Mouse (Mus musculus) embryonic stem cell, embryonic (primary cell): ENCODE measurements at regions not wholly inside any gene's neighbourhood (a gene's known extent, or its start where the extent isn't known, plus 50 kb on each side); places are given as distances from the start of the nearest gene placed in this dataset.

Experiments
- CTCF ChIA-PET, 4 experiments: fragments of 300-600 bp in 2 of 4; fragments of 350-600 bp in 2 of 4; sonication (Branson Sonifier 250); formaldehyde crosslinking; loops; one replicate each; lab custom pipeline; 2022; ENCODE audit warnings: inconsistent platforms in 2 of 4; lab: Charles Lee
- POLR2A ChIA-PET, 4 experiments: fragments of 300-600 bp in 2 of 4; fragments of 350-600 bp in 2 of 4; sonication (Branson Sonifier 250); formaldehyde crosslinking; loops; one replicate each; lab custom pipeline; 2022; ENCODE audit warnings: antibody characterized with exemption in 4 of 4, inconsistent platforms in 1 of 4; lab: Charles Lee

GRCm38 (mm10) chr17:87565631-87566030 lies 70.1 kb upstream of the Epcam start:
- POLR2A ChIA-PET: interaction anchor here in 3 of 4 experiments (0.7 to 9.7 kb wide), 7 partner anchors 34 to 251 kb away, joined by 3 to 108 read pairs (median 4); partner anchors contain the start of gene Calm2 (in 3 of the 3)
- CTCF ChIA-PET: no interaction called here

- ChIA-PET CTCF (interaction anchor here in 1 of 4 experiments (0.6 kb wide), 1 partner anchor 73 kb away, joined by 3 read pairs; no protein-coding TSS in a partner anchor), POLR2A (interaction anchor here (0.5 to 9.7 kb wide), 11 partner anchors 9 to 252 kb away, joined by 3 to 108 read pairs (median 3); partner anchors contain the start of gene Calm2 (in 3 of the 4))
These were observed 69.5 kb upstream of the Epcam start for GRCm38 (mm10) chr17:87566296-87566695.

GRCm38 (mm10) chr17:87566996-87567395 lies 68.8 kb upstream of the Epcam start:
- ChIA-PET POLR2A (interaction anchor here in 3 of 4 experiments (0.6 to 9.7 kb wide), 14 partner anchors 12 to 347 kb away, joined by 3 to 108 read pairs (median 4); partner anchors contain the start of gene Calm2 (in 3 of the 3)), CTCF (no interaction called here)

- CTCF ChIA-PET: interaction anchor here in 1 of 4 experiments (0.7 kb wide), 1 partner anchor 17 kb away, joined by 6 read pairs; no protein-coding TSS in a partner anchor
- POLR2A ChIA-PET: interaction anchor here in 3 of 4 experiments (0.6 to 9.7 kb wide), 9 partner anchors 13 to 347 kb away, joined by 3 to 108 read pairs (median 6); partner anchors contain the start of gene Calm2 (in 2 of the 3)
These were observed 68.3 kb upstream of the Epcam start for GRCm38 (mm10) chr17:87567475-87567874.

- CTCF ChIA-PET: interaction anchor here (0.5 to 3.8 kb wide), 13 partner anchors 14 to 526 kb away, joined by 3 to 36 read pairs (median 3); no protein-coding TSS in a partner anchor
- POLR2A ChIA-PET: interaction anchor here (0.6 to 9.7 kb wide), 41 partner anchors 11 to 897 kb away, joined by 3 to 108 read pairs (median 5); partner anchors contain the start of genes Calm2 (in 4 of the 4), Ttc7 (in 2 of the 4) and Mcfd2 (in 1 of the 4)
These were observed 65.8 kb upstream of the Epcam start for GRCm38 (mm10) chr17:87569981-87570380.

DNA sequence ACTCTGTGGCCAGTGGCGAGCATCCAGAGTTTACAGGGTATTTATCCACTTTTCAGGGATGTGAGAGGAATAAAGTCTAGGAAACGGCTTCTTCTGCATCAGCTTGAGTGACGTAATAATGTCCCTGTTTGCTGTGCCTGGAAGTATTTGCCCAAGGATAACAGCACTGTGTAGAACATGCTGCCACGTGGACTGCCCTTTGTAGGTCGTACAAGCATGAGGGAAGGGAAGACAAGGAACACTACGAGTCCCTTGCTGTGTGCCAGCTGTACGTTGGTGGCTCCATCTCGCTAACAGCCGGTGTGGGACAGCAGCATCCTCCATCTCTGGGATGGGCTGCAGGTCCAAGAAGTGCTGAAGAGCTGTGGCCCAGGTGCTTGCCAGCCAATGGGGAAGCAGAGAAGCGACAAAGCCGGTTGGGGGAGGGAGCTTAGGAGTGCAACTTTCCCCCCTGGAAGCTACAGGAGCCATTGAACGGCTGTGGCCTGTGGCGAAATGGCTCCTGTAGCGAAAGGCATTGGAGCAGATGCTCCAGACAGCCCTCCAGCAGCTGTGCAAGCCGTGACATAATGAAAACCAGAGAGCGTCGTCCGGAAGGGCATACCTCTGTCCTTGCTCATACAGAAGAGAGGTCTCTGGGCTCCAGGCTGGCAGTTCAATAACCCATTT lies 65.0 kb upstream of the Epcam start:
- ChIA-PET POLR2A (interaction anchor here (0.7 to 9.7 kb wide), 42 partner anchors 12 to 546 kb away, joined by 3 to 108 read pairs (median 4); partner anchors contain the start of genes Calm2 (in 4 of the 4), Ttc7 (in 2 of the 4), Cript (in 1 of the 4) and Mcfd2 (in 1 of the 4)), CTCF (interaction anchor here (0.5 to 3.8 kb wide), 30 partner anchors 9 to 538 kb away, joined by 3 to 36 read pairs (median 3); partner anchors contain the start of gene Calm2 (in 1 of the 4))

- CTCF ChIA-PET: interaction anchor here (0.6 to 3.8 kb wide), 20 partner anchors 9 to 535 kb away, joined by 3 to 36 read pairs (median 3); partner anchors contain the start of gene Calm2 (in 1 of the 4)
- POLR2A ChIA-PET: interaction anchor here (0.7 to 9.7 kb wide), 34 partner anchors 12 to 546 kb away, joined by 3 to 108 read pairs (median 5); partner anchors contain the start of genes Calm2 (in 4 of the 4), Ttc7 (in 2 of the 4), Cript (in 1 of the 4) and Mcfd2 (in 1 of the 4)
These were observed 64.3 kb upstream of the Epcam start for GRCm38 (mm10) chr17:87571345-87571932.

DNA sequence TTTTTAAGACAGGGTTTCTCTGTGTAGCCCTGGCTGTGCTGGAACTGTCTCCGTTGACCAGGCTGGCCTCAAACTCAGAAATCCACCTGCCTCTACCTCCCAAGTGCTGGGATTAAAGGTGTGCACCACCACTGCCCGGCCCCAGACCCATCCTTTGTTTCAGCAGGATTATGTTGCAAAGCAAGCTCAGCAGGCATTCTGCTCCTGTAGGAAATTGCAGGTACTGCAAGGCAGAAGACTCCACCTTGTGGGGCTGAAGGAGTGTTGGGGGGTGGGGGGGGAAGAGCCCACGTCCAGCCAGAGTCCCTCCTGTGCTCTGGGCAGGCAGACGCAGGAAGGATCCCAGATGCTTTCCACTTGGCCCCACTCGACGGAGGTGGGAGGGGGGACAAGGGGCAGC lies 52.2 kb upstream of the Epcam start:
- CTCF ChIA-PET: interaction anchor here in 3 of 4 experiments (0.6 to 0.9 kb wide), 4 partner anchors 13 to 28 kb away, joined by 3 read pairs; no protein-coding TSS in a partner anchor
- POLR2A ChIA-PET: interaction anchor here in 2 of 4 experiments (0.6 to 1.9 kb wide), 12 partner anchors 8 to 391 kb away, joined by 3 to 7 read pairs (median 4); partner anchors contain the start of genes Calm2 (in 2 of the 2) and Msh6 (in 1 of the 2)

GRCm38 (mm10) chr17:87585355-87585754 lies 50.4 kb upstream of the Epcam start:
- POLR2A ChIA-PET: interaction anchor here in 2 of 4 experiments (0.7 to 3.6 kb wide), 10 partner anchors 9 to 310 kb away, joined by 3 to 16 read pairs (median 4); partner anchors contain the start of gene Calm2 (in 2 of the 2)
- CTCF ChIA-PET: interaction anchor here in 1 of 4 experiments (1.4 kb wide), 1 partner anchor 16 kb away, joined by 8 read pairs; no protein-coding TSS in a partner anchor
